Mouse (Mus musculus): ENCODE results near the gene Gm17190.

DNA sequence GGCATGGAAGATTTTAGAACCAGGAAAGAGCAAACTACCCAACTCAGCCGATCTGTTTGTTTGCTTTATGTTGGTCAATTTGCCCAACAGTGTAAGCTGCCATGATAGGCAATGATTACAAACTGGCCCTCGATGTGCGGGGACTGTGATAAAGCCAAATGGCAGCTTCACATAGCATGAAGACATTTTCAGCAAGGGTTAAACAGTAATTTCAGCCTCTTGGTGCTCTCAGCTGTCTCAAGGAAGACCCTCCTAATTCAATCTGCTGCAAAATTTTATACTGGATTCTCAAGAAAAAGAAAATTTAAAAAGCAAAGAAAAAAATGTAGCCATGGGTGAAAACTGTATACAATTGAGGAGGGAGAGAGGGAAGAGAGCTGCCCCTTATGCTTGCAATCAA is 47.2 kb downstream of the Gm17190 start:
- TF ChIP-seq CTCF (IDR thresholded peaks at IDR 0.05; ENCODE audit: low read depth) (no peak), EP300 (IDR thresholded peaks at IDR 0.05; ENCODE audit: low read depth) (no peak)
